Mouse (Mus musculus): ENCODE data around the gene Ube2z.

Gene Ube2z

GRCm38 (mm10) chr11:96006367-96006851, 58.8 kb downstream of the Ube2z start:
- no peak for DNase-seq

DNA sequence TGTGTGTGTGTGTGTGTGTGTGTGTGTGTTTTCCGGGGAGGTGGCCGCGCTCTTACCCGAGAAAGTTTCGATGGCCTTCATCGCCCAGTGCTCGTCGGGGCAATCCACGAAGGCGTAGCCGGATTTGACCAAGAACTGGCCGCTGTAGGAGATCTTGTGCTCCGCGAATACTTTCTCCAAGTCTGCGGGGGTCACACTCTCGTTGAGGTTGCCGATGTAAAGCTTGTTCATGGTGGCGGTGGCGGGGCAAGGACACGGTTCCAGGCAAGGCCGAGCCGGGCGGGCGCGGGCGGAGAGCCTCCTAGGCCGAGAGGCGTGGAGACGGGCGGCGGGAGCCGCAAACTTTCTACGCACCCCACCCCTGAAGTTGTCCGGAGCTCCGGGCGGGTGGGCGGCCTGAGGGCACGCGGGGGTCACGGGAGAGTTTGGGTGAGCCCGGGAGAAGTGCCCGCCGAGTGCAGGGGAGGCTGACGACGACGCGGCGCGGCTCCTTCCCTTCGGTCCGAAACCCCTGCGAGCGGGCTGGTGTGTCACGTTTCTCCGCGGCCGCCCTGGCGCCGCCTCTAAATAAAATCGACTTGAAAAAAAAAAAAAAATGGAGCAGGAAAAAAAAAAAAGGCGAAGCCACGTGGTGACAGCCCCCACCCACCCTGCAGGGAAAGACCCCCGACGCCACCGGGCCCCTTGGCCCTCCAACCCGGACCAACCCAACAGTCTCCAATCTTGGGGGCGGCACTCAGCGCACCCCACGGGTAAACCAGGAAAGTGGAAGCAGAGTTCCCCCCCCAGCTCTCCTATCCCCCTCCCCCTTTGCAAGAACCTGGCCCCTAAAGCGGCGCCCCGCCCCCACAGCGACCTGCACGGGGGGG, 59.6 kb downstream of the Ube2z start, which contains the start of gene Igf2bp1:
Gene Igf2bp1 (minus strand): TSS at position 538 of the 869 bp plus-strand sequence.
- peak in 1 of 2 experiments; percentile 33 for DNase-seq

DNA sequence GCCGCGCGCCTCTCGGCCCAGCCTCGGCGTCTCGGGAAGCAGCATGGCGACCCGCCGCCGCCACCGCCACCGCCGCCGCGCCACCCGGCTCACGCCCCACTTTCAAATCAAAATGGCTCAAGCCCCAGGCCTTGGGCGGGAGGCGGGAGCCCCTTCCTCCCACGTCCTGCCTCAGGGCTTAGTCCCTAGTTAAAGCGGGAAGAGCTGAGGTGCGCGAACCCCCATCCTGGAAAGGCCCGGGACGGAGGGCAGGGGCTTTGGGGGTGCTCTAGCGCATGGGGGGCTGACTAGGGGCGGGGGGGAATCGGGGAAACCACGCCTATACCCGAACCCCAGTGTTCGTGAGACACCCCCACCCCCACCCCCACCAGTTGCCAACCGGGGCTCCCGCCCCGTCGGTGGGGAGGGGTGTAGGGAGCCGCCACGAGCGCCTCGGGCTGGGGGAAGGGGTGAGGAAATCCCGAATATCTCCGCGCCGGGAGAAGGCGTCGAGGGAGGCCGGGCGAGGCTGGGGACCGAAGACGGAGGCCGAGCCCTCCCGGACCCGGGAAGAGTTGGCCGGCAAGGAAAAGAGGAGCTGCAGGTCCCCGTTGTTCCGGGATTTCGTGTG, 60.3 kb downstream of the Ube2z start:
- peak in 1 of 2 experiments; percentile 22 for DNase-seq

- no peak for DNase-seq
Measured at GRCm38 (mm10) chr11:96003969-96004792, 61.0 kb downstream of the Ube2z start.

- no peak for DNase-seq
Measured at GRCm38 (mm10) chr11:96003100-96003900, 61.9 kb downstream of the Ube2z start.
